Mouse (Mus musculus): ENCODE measurements around the gene Fkbp15. TPM values are rescaled to one million over a fixed set of nuclear protein-coding genes. Genes with fewer than 3 reads are reported as not detected.

Fkbp15 gene
- total RNA-seq, 2 experiments from 2014 or later, result 36.3 to 38.4 TPM

DNA sequence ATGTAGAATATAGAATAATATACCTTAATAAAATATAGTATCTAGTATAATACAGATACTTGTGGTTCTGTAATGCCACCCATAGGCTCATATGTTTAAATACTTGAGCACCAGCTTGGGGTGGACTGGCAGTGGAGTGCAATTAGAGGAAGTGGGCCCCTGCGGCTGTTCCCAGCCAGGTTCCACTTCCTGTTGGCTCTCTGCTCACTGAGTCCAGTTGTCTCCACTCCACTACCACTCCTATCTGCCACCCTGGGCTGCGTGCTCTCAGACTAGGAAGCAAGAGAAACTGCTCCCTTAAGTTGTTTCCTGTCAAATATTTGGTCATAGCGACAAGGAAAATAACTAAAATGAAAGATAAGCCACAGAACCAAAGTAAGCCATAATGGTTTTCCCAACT is 37.7 kb downstream of the Fkbp15 start:
- intact Hi-C loops (cut with DNase I), result no loop called here
- DNase-seq, result no peak

DNA sequence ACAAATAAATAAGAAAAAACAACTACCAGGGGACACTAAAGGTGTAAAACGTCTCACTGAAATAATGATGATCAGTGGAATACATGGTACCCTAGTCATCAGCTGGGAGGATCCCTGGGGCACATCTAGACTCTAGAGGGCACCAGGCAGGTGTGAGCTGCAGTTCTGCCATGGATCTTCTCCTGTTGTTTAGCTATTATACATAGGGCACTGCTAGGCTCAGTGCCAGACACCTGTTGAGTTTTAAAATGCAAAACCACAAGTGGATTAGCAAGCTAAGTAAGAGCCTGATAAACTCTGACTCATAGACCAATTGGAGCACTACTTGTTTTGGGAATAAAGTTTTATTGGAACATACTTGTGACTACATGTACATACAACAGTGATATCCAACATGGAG is 42.1 kb downstream of the Fkbp15 start:
- DNase-seq, result no peak
- intact Hi-C loops (cut with DNase I), result no loop called here

- intact Hi-C loops (cut with DNase I), result no loop called here
- no peak for DNase-seq
Observed at GRCm38 (mm10) chr4:62316456-62316855, 43.9 kb downstream of the Fkbp15 start.

DNA sequence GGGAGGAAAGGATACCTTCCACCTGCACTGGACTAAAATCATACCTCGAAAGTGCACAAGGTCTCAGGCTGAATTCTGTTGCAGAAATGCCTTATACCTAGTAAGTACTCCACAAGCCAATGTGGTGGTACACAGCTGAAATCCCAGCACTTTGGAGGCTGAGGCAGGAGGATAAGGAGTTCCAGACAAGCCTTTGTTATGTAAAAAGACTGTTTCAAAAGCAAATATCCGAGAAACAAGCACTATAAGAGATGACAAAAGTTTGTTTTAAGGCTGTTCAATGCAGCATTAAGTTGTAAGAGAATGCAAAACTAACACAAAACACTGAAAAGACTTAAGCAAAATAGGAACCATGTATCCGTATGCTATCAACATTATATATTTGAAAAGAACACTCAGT is 45.8 kb downstream of the Fkbp15 start:
- intact Hi-C loops (cut with DNase I), result no loop called here

GRCm38 (mm10) chr4:62313641-62314211 is 46.6 kb downstream of the Fkbp15 start:
- intact Hi-C loops (cut with DNase I), result no loop called here
- no peak for DNase-seq

More for the DNA sequence above, 45.8 kb downstream of the Fkbp15 start:
- no peak for DNase-seq

GRCm38 (mm10) chr4:62312821-62313220 is 47.5 kb downstream of the Fkbp15 start:
- intact Hi-C loops (cut with DNase I), result no loop called here
- DNase-seq, result no peak

GRCm38 (mm10) chr4:62308406-62308805 is 51.9 kb downstream of the Fkbp15 start:
- intact Hi-C loops (cut with DNase I), result no loop called here
- no peak for DNase-seq

- DNase-seq, result no peak
- intact Hi-C loops (cut with DNase I), result no loop called here
Observed at GRCm38 (mm10) chr4:62306840-62307239, 53.5 kb downstream of the Fkbp15 start.

GRCm38 (mm10) chr4:62306301-62306700 is 54.0 kb downstream of the Fkbp15 start:
- no peak for DNase-seq
- intact Hi-C loops (cut with DNase I), result no loop called here

- intact Hi-C loops (cut with DNase I), result no loop called here
- no peak for DNase-seq
Observed at GRCm38 (mm10) chr4:62303288-62303687, 57.1 kb downstream of the Fkbp15 start.

GRCm38 (mm10) chr4:62302795-62303194 is 57.6 kb downstream of the Fkbp15 start:
- intact Hi-C loops (cut with DNase I), result no loop called here
- DNase-seq, result no peak

DNA sequence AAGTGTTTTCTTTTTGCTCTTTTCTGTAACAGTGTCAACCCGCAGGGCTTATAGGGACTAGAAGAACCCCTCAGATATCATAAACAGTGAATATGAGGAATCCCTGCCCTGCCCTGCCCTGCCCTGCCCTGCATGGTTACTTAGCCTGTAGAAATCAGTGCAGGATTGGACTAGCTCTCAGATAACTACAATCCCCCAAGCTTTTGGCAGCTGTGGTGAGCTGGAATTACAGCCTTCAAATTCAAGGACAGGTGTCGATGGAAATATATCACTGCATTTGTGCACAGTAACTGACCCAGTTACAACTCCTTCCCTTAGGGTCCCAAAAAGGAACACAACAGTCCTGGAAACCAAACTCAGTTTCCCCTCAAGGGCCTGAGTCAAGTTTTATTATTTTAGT is 60.3 kb downstream of the Fkbp15 start:
- intact Hi-C loops (cut with DNase I), result no loop called here
- no peak for DNase-seq

GRCm38 (mm10) chr4:62297280-62298130 is 62.8 kb downstream of the Fkbp15 start:
- no peak for DNase-seq
- intact Hi-C loops (cut with DNase I), result no loop called here

DNA sequence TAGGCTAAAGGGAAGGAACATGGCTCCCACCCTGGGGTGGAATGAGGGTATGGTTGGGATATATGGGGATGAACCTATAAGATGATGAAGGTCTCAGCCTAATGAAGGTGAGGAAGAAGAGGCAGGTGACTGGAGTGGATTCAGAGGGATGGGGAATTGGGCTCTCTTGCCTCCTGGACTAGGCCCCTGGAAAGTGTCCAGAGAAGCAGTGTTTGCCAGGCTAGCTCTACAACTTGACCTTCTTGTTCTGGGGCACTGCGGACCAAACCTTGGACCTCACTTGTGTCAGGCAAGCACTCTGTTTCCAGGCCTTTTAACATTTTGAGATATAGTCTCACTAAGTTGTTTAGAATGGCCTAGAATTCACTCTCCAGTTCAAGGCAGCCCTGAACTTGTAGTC is 65.6 kb downstream of the Fkbp15 start:
- intact Hi-C loops (cut with DNase I), result no loop called here
- no peak for DNase-seq

- intact Hi-C loops (cut with DNase I), result no loop called here
- DNase-seq, result no peak
Observed at GRCm38 (mm10) chr4:62293219-62293861, 67.0 kb downstream of the Fkbp15 start.

DNA sequence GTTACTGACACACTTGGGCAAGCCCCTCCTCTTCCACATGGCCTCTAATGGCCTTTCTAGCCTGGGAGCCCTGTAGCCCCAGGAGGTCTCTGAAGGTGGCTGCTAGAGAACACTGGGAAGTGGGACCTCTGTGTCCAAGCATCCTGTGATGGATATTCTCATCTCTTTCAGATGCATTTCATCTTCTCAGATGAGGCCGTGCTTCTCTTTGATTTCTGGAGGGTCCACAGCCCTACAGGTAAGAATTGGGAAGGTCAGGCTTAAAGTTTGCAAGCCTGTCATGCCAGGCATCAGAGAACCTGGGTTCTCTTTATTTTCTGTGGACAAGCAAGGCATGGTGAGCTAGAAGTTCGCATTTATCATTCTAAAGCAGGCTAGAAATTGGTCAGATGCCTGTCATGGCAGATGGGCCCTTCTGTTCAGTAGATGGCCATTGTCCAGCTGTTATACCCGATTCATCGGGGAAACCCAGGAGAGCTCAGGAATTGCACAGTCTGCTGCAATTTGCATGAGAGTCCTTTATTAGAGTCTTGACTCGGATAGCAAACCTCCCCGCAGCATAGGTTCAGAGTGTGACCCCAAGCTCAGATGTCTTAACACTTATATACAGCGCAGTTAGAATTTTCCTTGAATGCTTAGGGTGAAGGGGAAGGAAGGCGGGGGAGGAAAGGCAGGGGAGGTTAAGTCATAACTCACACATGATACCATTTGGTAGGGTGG is 67.7 kb downstream of the Fkbp15 start:
- DNase-seq, result peak; percentile 30
- intact Hi-C loops (cut with DNase I), result no loop called here

DNA sequence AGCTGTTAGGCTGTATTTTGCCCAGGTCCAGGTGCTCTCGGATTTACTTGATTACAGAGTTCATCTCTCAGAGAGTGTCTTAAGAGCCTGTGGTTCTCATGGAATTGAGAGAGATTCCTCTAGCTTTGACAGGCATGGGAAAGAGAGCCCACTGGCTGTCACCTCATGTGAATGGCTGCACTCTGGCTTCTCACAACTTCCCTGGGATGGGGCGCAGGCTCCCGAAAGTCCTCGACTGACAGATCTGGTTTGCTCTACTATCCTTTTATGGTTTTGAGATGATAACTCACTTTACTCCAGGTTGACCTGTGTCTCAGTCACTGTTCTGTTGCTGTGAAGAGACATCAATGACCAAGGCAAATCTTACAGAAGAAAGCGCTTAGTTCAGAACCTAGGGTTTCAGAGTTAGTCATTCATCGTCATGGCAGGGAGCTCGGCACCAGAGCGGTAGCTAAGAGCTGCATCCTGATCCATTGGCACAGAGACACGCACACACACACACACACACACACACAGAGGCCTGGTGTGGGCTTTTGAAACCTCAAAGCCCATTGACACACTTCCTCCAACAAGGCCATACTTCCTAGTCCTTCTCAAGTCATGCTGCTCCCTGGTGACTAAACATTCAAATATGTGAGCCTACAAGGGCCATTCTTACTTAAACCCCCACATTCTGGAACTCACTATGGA is 69.4 kb downstream of the Fkbp15 start:
- DNase-seq, result no peak
- intact Hi-C loops (cut with DNase I), result no loop called here

DNA sequence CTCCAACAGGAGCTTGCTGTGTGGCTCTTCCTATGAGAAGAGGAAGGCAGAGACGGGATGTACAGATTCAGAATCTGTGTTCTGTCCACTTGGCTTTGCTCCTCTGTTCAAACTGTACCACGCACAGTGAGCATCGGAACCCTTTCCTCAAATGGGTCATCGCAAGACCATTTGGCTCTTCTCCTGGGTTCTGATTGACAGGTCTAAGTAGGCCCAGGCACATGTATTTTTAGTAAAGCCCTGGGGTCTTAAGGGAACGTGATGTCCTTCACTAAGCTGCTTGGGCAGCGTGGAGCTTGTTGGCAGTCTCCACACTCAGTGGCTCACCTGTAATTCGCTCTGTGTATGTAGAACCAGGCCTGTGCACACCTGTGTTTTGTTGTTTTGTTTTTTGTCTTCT is 71.1 kb downstream of the Fkbp15 start:
- no peak for DNase-seq
- intact Hi-C loops (cut with DNase I), result no loop called here

DNA sequence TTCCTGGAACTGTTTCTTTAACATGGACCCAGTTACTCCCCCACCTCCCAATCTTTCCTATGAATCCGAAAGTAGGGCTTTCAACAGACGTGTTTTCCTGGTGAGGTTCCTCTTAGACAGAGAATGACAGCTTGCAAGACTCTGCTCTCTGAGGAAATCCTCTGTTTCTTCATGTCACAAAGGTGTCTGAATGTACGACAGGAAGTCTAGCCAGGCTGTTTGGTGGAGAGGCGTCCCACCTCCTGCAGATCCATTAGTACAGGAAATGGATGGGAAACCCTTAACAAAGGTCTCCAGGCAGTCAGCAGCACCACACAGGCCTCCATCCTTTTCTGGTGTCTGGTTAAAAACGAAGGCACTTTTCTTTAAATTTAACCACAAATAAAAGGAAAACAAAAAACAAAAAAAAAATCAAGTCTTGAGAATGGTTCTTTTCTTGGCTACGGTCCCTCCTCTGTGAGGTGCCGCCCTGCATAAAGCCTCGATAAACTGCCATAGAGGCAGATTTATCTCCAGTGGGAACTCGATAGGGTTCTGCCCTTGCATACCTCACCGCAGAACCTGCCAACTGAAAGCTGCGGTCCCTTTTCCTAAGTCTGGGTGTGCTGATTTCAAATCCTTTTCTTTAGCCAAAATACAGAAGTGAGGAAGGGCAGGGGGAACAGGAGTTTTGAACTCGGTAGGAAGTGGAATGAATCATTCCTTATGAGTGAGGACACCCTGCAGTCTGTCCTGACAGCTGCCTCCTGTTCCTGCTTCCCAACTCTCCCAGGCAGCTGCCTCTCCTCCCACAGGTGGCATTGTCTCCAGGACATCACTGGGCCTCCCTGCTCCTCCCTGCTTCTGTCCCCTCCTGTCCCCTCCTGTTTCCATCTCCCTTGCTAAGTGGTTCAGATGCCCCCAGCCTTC is 73.1 kb downstream of the Fkbp15 start:
- intact Hi-C loops (cut with DNase I), result no loop called here
- peak; percentile 19 for DNase-seq
